Mouse (Mus musculus) bone marrow macrophage, adult 2 months (primary cell): ENCODE data around the gene Sned1. TPM values are rescaled to one million over a fixed set of nuclear protein-coding genes. Genes with fewer than 3 reads are reported as not detected.

Experiments used
- H3K27ac ChIP-seq: 2 replicates; pipeline ENCODE4 v1.5.1; 2012; ENCODE audit warnings: low read depth, low read length; ENCODE audit not compliant: insufficient read depth
- H3K4me1 ChIP-seq: 2 replicates; pipeline ENCODE4 v1.6.1; 2012; ENCODE audit warnings: low read length; ENCODE audit not compliant: control insufficient read depth, insufficient read depth
- H3K4me3 ChIP-seq: 2 replicates; pipeline ENCODE4 v1.5.1; 2012; ENCODE audit warnings: mild to moderate bottlenecking, low read length, moderate library complexity; ENCODE audit not compliant: insufficient read depth
- CTCF ChIP-seq: IDR thresholded peaks from 2 replicates; pipeline ENCODE4 v1.5.1; 2012; ENCODE audit warnings: low read depth, mild to moderate bottlenecking, low read length, moderate library complexity
- POLR2A ChIP-seq: IDR thresholded peaks from 2 replicates; pipeline ENCODE4 v1.6.1; 2012; ENCODE audit warnings: mild to moderate bottlenecking, low read depth, low read length, borderline replicate concordance
- polyA plus RNA-seq: library from polyadenylated mRNA; stranded (reverse); fragments of >200 nt; gene quantifications from 2 replicates; pipeline ENCODE4 v1.2.4, GENCODE M21; 2012; ENCODE audit not compliant: missing spikeins, insufficient read depth, insufficient read length

The Sned1 gene
- polyA plus RNA-seq, 1 experiment, result 0.27 TPM

- Histone ChIP-seq H3K4me1 (peaks cover 8% of the 10 kb centered on the region), H3K4me3 (no peak overlapping the region), H3K27ac (no peak overlapping the region)
- TF ChIP-seq POLR2A, result no peak
Observed at GRCm38 (mm10) chr1:93267207-93267606, 31.6 kb downstream of the Sned1 start.

GRCm38 (mm10) chr1:93268246-93268645 lies 32.6 kb downstream of the Sned1 start:
- TF ChIP-seq CTCF (no peak), POLR2A (no peak)
- peaks cover 8% of the 10 kb centered on the region for H3K4me1 ChIP-seq
- H3K4me3 ChIP-seq, result no peak overlapping the region
- H3K27ac ChIP-seq, result no peak overlapping the region

GRCm38 (mm10) chr1:93270516-93271240 lies 35.0 kb downstream of the Sned1 start:
- Histone ChIP-seq H3K4me1 (peaks cover 8% of the 10 kb centered on the region), H3K4me3 (no peak overlapping the region), H3K27ac (no peak overlapping the region)
- TF ChIP-seq POLR2A (no peak), CTCF (no peak)

- no peak overlapping the region for H3K4me3 ChIP-seq
- no peak overlapping the region for H3K27ac ChIP-seq
- TF ChIP-seq CTCF, result no peak
- no peak for TF ChIP-seq POLR2A
- H3K4me1 ChIP-seq, result peaks cover 5% of the 10 kb centered on the region
Observed at GRCm38 (mm10) chr1:93271751-93272150, 36.1 kb downstream of the Sned1 start.

GRCm38 (mm10) chr1:93272409-93272821 lies 36.8 kb downstream of the Sned1 start:
- no peak for TF ChIP-seq POLR2A
- Histone ChIP-seq H3K4me1 (peaks cover 3% of the 10 kb centered on the region), H3K27ac (no peak overlapping the region), H3K4me3 (no peak overlapping the region)

GRCm38 (mm10) chr1:93275561-93275960 lies 39.9 kb downstream of the Sned1 start:
- TF ChIP-seq CTCF (no peak), POLR2A (no peak)
- no peak overlapping the region for H3K27ac ChIP-seq
- no peak overlapping the region for H3K4me3 ChIP-seq
- no peaks in the 10 kb centered on the region for H3K4me1 ChIP-seq

- no peak overlapping the region for H3K4me3 ChIP-seq
- no peak overlapping the region for H3K27ac ChIP-seq
- TF ChIP-seq POLR2A (no peak), CTCF (no peak)
- no peaks in the 10 kb centered on the region for H3K4me1 ChIP-seq
Observed at GRCm38 (mm10) chr1:93277041-93277440, 41.4 kb downstream of the Sned1 start.

GRCm38 (mm10) chr1:93289678-93290214 lies 54.1 kb downstream of the Sned1 start:
- H3K4me3 ChIP-seq, result no peak overlapping the region
- H3K27ac ChIP-seq, result no peak overlapping the region
- H3K4me1 ChIP-seq, result peaks cover 2% of the 10 kb centered on the region; the same call in 1 of the 2 replicates
- TF ChIP-seq POLR2A, result no peak
- TF ChIP-seq CTCF, result no peak

- TF ChIP-seq POLR2A, result no peak
- TF ChIP-seq CTCF, result no peak
- Histone ChIP-seq H3K27ac (no peak overlapping the region), H3K4me1 (peaks cover 2% of the 10 kb centered on the region; the same call in 1 of the 2 replicates), H3K4me3 (no peak overlapping the region)
Observed at GRCm38 (mm10) chr1:93290956-93291355, 55.3 kb downstream of the Sned1 start.

- TF ChIP-seq POLR2A (no peak), CTCF (no peak)
- Histone ChIP-seq H3K4me1 (peaks cover 2% of the 10 kb centered on the region; the same call in 1 of the 2 replicates), H3K4me3 (no peak overlapping the region), H3K27ac (no peak overlapping the region)
Observed at GRCm38 (mm10) chr1:93291591-93291990, 56.0 kb downstream of the Sned1 start.
